Mouse (Mus musculus) A20 (cell line): ENCODE measurements around the gene Dse.
"Not testable (repeated sequence)": the region's sequence is repeated elsewhere in the genome, so short reads cannot be mapped to it uniquely, and the experiment has no call there.

ENCODE experiments used
- DNase-seq: peaks from one replicate; pipeline ENCODE4 v3.0.0-alpha.2; 2011; ENCODE audit warnings: low read depth, low spot score

Dse gene

DNA sequence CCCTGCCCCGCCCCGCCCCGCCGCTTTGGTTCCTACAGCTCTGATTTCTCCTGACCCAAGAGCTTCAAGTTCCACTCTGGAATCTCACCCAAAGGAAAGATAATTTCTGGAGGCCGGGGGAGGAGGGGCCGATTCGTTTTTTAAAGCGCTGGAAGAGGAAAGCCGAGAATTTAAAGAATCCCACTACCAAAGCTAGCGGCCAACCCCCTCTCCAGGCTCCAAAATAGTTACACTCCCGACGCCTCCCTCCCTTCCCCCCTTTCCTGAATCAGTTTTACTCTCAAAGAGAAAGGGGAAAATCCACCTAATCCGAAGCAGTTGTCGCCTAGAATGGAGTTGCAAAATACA is at the start of gene Dse:
Gene Dse (minus strand): TSS at position 213 of the 348 bp plus-strand sequence.
- no peak for DNase-seq

DNA sequence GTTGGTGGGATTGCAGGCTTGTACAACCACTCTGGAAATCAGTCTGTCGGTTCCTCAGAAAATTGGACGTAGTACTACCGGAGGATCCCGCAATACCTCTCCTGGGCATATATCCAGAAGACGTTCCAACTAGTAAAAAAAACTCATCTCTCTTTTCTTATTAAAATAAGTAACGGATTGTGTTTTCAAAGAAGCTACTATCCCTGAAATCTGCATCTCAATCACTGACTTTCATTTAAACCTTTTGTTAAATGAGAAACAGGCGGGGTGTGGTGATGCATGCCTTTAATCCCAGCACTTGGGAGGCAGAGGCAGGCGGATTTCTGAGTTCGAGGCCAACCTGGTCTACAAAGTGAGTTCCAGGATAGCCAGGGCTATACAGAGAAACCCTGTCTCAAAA is 45.3 kb upstream of the Dse start:
- not testable (repeated sequence) for DNase-seq

DNA sequence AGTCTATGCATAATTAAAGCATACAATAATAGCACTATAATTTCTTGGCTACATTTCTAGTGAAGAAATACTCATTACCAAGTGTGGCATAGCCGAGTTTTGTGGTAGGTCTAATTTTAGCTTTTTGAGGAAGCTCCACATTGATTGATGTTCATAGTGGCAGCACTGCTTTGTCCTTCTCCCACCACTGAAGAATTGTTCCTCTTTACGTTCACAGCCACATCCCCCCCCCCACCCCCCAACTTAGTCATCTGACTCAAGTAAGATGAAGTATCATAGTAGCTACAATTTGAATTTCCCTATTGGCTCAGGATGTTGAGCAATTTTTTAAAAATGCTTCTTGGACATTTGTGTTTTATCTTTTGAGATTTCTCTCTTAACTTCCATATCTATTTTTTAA is 42.1 kb upstream of the Dse start:
- DNase-seq: peak; percentile 26

- DNase-seq: no peak
Observed at GRCm38 (mm10) chr10:34247757-34248156, 40.2 kb upstream of the Dse start.

GRCm38 (mm10) chr10:34246106-34246505 is 38.6 kb upstream of the Dse start:
- DNase-seq: no peak

DNA sequence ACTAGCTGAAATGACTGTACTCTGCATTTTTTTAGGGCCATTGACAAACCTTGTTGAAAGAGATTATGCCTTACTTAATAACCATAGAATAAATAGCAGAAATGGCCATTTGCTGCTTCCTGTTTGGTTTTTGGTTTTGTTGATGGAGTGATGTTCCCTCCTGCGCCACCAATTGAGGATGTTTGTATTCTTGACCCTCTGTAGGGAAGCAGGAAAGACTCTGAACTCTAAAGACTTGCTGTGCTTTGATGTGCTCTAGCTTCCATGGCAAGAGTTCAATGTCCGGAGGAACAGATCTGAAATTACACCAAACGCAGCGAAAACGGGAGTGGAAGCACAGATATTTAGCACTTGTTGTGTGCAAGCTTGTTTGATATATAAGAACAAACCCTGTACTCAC is 37.2 kb upstream of the Dse start:
- no peak for DNase-seq

DNA sequence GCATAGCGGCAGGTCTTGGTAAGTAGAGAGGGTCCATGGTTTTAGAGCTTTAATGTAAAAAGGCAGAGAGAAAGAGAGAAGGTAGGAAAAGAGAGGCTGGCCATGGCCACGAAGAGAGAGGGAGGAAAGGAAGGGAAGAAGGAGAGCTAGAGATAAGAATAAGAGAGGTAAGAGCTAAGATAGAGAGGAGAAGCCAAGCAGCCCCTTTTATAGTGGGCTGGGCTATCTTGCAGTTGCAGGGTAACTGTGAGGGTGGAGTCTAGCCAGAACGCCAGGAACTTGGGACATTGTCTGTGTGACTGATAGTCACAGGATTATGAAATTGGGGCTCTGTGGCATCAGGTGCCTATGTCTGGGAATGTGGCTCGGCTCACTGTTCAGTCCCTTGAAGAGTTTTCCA is 31.0 kb upstream of the Dse start:
- DNase-seq: no peak

DNA sequence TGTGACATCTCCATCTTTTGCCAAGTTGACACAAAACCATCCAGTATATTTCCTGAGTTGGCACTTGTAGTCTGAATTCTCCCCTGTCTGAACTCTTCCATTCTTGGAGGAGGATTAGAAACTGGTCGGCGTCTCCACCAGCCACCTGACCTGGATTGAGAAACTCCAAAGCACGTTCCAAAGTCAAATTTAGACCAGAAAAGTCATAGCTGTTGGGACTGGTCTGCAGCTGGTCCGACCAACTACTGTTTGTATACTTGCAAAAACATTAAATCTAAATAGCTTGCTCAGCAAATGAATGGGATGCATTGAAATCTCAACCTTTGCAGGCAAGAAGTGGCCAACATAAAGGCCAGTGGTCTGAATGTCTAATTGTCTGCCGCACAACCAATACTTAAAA is 29.1 kb upstream of the Dse start:
- no peak for DNase-seq

DNA sequence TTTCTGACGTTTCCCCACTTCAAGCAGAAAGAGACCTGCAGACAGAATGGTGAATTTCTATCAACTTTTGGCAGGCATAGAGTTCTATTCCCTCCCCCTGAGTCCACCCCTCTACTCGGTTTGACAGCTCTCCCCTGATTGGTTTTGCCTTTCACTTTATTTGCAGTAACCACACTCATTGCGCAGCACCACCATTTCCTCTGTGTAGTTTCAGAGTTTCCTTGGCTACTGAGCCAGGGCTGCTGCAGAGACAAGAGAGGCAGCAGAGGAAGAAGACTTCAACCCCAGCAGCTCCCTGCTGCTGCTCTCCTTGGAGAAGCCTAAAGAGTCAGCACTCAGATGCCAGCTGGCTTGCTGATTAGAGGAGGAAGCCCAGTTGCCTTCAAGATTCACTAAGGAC is 27.9 kb upstream of the Dse start:
- peak; percentile 24 for DNase-seq

DNA sequence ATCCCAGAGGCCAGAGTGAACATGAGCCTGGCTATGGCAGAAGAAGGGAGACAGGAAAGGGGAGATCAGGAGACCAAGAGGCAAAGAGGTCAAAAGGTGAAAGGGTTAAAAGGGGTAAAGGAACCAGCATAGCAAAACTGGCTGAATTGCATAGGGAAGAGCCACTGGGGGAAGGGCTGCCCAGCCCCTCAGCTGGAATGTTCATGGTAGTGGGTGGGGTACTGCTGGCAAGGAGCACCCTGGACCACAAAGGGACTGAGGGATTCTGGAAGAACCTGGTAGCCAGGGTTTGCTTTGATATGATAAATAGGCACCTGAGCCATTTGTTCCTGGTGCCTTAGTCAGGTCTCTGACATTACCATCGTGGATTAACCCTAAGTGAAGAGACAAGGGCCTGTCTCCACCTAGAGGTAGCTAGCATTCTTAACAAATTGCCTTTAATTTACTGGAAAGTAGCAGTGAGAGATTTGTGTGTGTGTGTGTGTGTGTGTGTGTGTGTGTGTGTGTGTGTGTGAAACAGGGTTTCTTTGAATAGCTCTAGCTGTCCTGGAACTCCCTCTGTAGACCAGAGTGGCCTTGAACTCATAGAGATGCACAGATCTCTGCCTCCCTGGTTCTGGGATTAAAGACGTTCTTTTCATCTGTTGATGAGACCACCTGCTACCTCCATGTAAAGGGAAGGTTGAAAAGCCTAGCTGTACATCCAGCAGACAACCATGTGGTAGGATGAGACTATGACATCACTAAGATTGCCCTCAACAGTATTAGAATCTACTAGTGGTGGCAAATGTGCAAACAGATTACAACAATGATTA is 26.6 kb upstream of the Dse start:
- DNase-seq: peak; percentile 29

DNA sequence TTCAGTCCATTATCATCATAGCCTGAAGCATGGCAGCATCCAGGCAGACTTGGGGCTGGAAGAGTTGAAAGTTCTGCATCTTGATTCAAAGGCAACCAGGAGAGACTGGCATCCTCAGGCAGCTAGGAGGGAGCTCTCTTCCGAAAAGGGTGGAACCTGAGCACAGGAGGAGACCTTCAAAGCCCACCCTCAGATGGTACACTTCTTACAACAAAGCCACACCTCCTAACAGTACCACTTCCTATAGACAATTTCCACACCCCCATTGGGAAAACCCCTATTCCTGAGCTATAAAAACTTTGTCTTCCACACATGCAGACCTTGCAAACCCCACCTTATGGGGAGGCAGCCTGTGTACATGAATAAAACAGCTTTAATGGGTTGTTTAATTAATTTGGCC is 25.9 kb upstream of the Dse start:
- no peak for DNase-seq

DNA sequence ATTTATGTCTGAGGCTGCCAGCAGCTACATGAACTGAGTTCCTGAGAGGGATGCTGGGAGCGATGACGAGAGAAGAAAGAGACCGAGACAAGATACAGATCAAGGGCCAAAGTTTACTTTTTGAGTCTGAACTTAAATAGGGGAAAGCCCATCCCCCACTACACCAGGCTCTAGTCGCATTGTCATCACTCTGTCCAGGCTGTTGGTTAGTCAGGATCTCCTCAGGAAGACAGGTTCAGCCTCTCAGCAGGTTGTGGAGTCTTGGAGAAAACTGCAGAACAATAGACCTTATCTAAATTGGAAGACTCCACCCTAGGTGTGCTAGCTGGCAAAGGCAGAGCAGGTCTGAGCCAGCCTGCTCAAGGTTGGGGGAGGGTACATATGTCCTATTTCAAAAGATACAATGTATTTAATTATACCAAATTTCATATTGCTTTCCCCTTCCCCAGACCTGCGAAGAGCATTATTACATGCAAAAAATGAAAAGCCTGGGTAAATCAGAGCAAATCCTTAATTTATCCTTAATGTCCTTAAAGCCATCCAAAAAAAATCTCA is 22.7 kb upstream of the Dse start:
- no peak for DNase-seq

DNA sequence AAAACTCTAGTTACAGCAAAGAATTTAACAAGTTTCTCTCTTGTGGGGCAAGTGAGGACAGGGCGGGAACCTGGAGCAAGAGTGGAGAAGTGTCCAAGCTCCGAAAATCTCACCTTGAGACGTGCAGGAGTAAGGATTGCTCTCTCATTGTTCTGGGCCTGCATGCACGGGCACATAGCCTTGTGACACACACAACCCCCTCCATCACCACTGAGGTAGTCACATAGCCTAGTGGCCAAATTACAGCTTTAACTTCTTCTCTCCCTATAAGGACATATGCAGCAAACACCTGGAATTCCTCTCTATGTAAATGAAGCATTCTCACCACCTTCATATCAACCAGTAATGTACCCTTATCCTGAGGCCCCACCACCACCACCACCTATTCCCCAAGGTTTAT is 22.0 kb upstream of the Dse start:
- DNase-seq: no peak

DNA sequence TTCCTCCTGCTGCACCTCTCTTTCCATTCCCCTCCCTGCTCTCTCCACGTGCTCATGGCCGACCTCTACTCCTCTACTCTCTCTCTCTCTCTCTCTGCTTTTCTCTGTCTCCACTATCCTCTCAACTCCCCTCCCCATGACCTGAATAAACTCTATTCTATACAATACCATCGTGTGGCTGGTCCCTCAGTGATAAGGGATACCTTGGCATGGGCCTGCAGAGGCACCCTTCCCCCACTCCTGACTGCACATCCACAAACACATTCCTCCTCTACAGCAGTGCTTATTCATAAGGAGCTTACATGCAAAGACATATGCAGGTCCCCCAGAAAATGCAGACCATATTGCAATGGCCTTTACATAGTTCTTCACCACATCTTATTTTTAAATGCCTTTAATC is 16.1 kb upstream of the Dse start:
- DNase-seq: no peak

DNA sequence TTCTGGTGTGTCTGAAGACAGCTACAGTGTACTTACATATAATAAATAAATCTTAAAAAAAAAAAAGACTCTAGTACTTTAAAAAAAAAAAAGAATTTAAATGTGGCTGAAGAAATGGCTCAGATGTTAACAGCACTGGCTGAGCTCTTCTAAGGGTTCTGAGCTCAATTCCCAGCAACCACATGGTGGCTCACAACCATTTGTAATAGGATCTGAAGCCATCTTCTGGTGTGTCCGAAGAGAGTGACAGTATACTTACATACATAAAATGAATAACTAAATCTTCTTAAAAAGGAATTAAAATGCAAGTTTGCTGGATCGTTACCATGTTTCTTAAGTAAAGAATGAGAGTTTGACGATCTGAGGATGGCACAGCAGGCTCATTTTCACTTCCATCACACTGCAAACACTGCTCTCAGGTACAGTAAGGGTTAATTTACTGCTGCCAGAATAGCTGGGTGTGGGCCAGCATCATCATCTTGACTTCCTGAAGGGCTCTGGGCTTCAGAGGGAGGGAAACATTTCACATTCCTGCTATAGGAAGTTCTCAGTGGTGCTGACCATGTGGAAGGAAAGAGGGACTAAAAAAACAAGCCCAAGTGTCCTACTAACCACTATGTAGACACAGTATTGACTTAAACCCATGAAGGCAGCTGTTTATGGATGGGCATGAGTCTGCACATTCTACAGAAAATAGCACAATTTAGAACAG is 14.6 kb upstream of the Dse start:
- no peak for DNase-seq

DNA sequence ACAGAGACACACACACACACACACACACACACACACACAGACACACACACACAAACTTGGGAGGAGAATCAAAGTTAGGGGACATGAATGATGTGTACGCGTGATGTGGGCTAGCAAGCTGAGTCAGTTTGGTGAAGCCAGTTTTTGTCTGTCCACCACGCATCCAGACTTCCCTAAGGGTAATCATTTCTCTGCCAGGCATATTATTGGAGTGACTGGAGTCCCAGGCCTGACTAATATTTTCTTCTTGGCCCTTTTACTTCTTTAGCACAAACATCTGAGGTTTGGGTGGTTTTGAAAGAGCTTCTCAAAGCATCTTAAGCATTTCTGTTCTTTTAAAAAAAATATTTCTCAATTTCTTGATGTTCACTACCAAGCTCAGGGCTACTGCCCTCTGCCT is 10.7 kb upstream of the Dse start:
- no peak for DNase-seq

DNA sequence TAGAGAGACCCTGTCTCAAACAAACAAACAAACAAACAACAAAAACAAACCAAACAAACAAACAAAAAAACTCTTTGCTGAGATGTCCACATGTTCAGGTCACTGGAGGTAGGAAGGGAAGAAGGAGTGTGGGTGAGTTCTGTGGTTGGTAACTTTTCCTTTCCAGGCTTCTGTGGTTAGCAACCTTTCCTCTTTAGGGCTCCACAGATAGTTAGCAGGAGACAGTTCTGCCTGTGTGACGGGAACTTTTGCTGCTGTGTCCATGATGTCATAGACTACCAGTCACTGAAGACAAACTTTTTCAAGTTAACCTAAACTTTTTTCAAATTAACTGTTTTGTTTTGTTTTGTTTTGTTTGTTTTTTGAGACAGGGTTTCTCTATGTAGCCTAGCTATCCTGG is 8.2 kb upstream of the Dse start:
- no peak for DNase-seq

- peak; percentile 73 for DNase-seq
Observed at GRCm38 (mm10) chr10:34209951-34210350, 2.4 kb upstream of the Dse start.

DNA sequence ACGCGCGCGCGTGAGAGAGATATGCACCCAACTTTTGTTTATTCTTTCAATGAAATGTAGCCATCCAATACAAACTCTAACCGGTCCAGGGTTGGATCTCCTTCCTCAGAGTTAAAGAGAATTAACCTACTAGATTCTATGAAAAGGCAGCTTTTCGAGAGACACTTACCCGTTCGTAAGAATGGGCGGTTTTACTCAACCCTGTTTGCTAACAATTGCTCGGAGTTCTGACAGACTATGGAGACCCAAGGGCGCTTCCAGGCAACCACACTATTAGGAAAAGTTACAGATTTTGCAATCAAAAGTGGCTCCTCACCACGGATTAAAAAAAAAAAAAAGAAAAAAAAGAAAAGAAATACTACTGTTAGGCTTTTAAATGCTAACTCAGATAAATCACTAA is 516 bp upstream of the Dse start:
- DNase-seq: no peak

DNA sequence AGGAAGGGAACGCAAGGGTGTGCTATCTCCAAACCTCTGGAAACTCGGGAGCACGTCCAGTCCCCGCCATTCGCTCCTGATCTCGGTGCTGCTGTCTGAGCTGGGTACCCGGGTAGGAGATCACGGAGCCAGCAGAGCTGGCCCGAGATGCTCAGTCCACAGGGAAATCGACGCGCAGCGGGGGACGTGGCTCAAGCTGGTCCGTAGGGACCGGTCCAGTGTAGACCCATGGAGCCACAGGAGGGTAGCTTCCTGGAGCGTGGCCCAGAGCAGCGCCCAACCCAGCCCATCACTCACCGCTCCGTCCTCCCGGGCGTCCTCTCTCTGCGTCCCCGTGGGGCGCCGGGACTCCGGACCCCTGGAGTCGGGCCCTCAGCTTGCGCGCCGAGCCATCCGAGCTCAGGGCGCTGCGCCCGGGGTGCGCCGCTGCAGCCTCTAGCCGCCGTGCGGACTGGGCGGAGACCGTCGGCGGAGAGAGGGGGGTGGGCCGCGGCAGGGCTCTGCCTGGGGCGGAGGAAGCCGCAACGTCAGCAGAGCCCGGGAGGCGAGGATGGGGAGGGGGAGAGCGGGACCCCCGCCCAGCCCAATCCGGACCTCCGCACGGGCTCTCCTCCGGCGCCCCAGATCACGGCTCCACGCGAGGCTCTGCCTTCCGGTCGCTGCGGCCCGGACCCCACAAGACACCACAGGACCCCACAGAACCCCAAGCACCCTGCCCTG is 572 bp downstream of the Dse start:
- no peak for DNase-seq

DNA sequence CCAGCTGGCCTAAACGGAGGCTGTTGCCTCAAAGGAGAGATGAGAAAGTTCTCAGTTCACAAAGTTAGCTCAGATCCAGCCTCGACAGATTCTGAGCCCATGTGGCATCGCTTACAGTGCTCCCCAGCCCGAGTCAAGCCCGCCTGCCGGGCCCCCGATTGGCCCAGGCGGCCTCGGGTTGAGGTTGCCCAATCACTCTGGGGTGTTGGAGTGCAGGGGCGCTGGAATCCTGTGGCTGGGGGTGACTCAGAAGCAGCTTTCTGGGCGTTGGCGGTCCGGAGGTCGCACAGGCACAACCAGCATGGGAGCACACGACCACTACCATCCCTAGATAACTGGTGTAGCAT is 1.1 kb downstream of the Dse start:
- DNase-seq: no peak

DNA sequence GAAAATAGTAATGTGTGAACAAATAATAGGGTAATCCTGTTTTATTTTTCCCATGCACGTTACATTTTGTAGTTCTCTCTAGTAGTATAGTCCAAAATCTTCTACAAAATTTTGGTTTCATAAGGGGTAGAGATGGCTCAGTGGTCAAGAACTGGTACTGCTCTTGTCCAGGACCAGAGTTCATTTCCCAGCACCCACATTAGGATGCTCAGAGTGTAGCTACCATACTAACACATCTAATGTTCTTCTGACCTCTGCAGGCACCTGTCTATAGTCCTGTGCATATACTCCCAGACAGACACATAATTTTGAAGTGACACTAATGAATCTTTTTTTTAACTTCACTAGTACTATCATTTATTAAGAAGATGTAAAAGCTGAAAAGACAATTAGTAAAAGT is 1.7 kb downstream of the Dse start:
- DNase-seq: no peak

- no peak for DNase-seq
Observed at GRCm38 (mm10) chr10:34200689-34201088, 6.8 kb downstream of the Dse start.
